Mouse (Mus musculus): ENCODE results near the gene Krt15.

DNA sequence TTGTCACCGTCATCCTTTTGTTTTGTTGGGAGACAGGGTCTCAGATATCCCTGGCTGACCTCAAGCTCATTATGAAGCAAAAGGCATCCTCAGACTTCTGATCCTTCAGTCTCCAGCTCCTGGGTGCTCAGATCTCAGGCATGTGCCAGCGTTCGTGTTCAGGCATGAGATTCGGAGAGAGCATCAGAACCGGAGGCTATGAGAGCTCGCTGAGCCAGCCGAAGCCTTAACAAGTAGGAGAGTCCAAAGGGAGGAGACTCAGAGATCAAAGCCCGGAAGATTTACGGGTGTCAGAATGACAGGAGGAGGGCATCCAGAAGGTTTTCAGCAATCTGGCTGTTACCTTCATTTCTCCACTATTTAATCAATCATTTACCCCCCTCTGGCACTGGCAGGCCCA, 41.1 kb upstream of the Krt15 start:
- TF ChIP-seq CTCF (conservative IDR thresholded peaks at IDR 0.05; ENCODE audit: low read length) (no peak), NANOG (IDR thresholded peaks at IDR 0.05; ENCODE audit: borderline replicate concordance, low read length) (no peak)

Data from E14TG2a.4 (cell line).